Mouse (Mus musculus) embryonic facial prominence, embryonic 13.5 days (tissue): Measurements from ENCODE around the gene Pbrm1. TPM values are rescaled to one million over a fixed set of nuclear protein-coding genes. Genes with fewer than 3 reads are reported as not detected.

Experiments used
- ATAC-seq: fragments of 200-750 bp; cut with Nextera tagmentation; 2 replicates; pipeline ENCODE4 v1.8.0; 2017; ENCODE audit warnings: low read depth; ENCODE audit not compliant: insufficient number of reproducible peaks, insufficient read depth, low FRiP score, low TSS enrichment
- H3K27ac ChIP-seq: fragments of 300-500 bp; sonication (generic); 2 replicates; pipeline ENCODE4 v1.5.1; 2015; ENCODE audit warnings: moderate library complexity, mild to moderate bottlenecking, inconsistent platforms
- H3K27me3 ChIP-seq: fragments of 300-500 bp; sonication (generic); 2 replicates; pipeline ENCODE4 v1.6.1; 2015; ENCODE audit warnings: mild to moderate bottlenecking, inconsistent platforms
- H3K36me3 ChIP-seq: fragments of 300-500 bp; sonication (generic); 2 replicates; pipeline ENCODE4 v1.6.1; 2015; ENCODE audit warnings: mild to moderate bottlenecking, inconsistent platforms
- H3K4me1 ChIP-seq: fragments of 300-500 bp; sonication (generic); 2 replicates; pipeline ENCODE4 v1.6.1; 2015; ENCODE audit warnings: inconsistent platforms
- H3K4me2 ChIP-seq: fragments of 300-500 bp; sonication (generic); 2 replicates; pipeline ENCODE4 v1.6.1; 2015; ENCODE audit warnings: moderate library complexity, mild to moderate bottlenecking, inconsistent platforms
- H3K4me3 ChIP-seq: fragments of 300-500 bp; sonication (generic); 2 replicates; pipeline ENCODE4 v1.5.1; 2015; ENCODE audit warnings: mild to moderate bottlenecking, inconsistent platforms
- H3K9ac ChIP-seq: fragments of 300-500 bp; sonication (generic); 2 replicates; pipeline ENCODE4 v1.6.1; 2015; ENCODE audit warnings: mild to moderate bottlenecking, inconsistent platforms
- H3K9me3 ChIP-seq: fragments of 300-500 bp; sonication (generic); 2 replicates; pipeline ENCODE4 v1.6.1; 2016; ENCODE audit warnings: inconsistent platforms
- WGBS: fragments of 180-500 bp; shearing (Covaris S2); methylation state at CpG from one replicate; pipeline ENCODE4 v1.1.7; 2015; ENCODE audit warnings: mixed read lengths; 5-methylcytosine and 5-hydroxymethylcytosine counted together
- polyA plus RNA-seq: library from polyadenylated mRNA; unstranded; fragments of >200 nt; fragmentation: Nextera tagmentation; extraction: Ambion mirVana; gene quantifications from 2 replicates; pipeline ENCODE4 v1.2.1, GENCODE M21; 2015

Pbrm1 gene
- polyA plus RNA-seq, 1 experiment from 2014 or later = 145 TPM

DNA sequence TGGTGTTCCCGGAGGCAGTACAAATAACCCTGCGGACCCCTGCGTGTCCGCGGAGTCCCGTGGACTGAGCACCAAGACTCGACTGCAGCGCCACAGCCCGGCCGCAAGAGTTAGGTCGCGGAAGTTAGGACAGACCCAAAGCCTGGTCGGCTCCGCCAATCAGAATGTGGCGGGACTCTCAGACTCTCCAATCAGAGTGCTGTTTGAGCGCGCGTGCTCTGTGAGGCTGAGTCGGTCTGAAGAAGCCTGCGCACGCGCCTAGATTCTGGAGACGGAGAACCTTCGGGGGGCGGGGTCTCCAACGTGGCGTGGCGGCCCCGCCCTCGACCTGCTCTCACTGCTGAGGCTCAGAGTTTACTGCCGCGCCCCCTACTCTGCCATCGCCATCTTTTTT is 109.9 kb downstream of the Pbrm1 start, which contains the start of gene Smim4:
Gene Smim4, minus strand, starts transcription at position 131 of the 394 bp plus-strand sequence.
- Histone ChIP-seq H3K27ac (peak within 1 kb of the TSS; percentile 89), H3K4me3 (peak within 1 kb of the TSS; percentile 77), H3K36me3 (no peaks in the 10 kb centered on the region), H3K4me2 (peak within 1 kb of the TSS; percentile 93), H3K9ac (peak within 1 kb of the TSS; percentile 86), H3K4me1 (peaks cover 64% of the 10 kb centered on the region), H3K27me3 (no peaks in the 10 kb centered on the region), H3K9me3 (no peaks in the 10 kb centered on the region)
- ATAC-seq = peak; percentile 91
- WGBS = under 1% methylated on average over 33 of the region's 33 CpGs

DNA sequence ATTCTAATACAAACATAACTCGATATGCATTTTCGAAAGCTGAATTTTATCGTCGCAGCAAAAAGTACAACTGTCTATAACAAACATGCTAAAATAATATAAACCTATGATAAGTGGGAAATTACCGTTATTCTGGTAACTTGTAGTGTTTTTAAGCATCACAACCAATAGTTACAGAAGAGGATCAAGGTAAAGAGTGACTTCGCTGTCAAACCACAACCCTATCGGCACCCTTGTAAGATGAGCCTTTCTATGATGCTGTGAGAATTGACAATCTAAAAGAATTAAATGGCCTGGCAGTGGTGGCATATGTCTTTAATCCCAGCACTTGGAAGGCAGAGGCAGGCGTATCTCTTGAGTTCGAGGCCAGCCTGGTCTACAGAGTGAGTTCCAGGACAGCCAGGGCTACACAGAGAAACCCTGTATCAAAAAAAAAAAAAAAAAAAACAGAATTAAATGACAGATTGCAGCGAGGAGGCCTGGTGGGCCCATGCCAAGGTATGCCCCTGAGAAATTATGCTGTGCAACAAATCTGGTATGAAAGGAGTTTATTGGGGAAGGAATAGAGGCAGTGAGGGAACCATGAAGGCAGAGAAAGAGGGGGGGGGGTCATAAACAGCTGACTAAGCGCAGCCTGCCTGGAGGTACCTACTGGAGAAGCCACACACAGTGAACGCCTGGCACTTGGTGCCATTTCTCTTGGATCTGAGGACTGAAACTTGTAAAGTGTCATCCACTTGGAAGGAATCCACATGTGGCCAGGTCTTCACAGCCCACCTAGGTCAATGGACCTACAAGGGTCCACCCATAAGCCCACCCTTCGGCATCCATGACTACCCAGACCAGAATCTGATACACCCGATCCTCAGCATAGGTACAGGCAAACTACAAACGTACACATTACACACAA is 110.6 kb downstream of the Pbrm1 start:
- WGBS = 64% methylated on average over 15 of the region's 15 CpGs
- Histone ChIP-seq H3K4me3 (peak overlapping the region; percentile 77), H3K27me3 (no peaks in the 10 kb centered on the region), H3K9ac (no peak overlapping the region), H3K36me3 (peaks cover 5% of the 10 kb centered on the region), H3K4me1 (peaks cover 71% of the 10 kb centered on the region), H3K9me3 (no peaks in the 10 kb centered on the region), H3K27ac (peak overlapping the region; percentile 89), H3K4me2 (peak overlapping the region; percentile 84)
- no peak for ATAC-seq

DNA sequence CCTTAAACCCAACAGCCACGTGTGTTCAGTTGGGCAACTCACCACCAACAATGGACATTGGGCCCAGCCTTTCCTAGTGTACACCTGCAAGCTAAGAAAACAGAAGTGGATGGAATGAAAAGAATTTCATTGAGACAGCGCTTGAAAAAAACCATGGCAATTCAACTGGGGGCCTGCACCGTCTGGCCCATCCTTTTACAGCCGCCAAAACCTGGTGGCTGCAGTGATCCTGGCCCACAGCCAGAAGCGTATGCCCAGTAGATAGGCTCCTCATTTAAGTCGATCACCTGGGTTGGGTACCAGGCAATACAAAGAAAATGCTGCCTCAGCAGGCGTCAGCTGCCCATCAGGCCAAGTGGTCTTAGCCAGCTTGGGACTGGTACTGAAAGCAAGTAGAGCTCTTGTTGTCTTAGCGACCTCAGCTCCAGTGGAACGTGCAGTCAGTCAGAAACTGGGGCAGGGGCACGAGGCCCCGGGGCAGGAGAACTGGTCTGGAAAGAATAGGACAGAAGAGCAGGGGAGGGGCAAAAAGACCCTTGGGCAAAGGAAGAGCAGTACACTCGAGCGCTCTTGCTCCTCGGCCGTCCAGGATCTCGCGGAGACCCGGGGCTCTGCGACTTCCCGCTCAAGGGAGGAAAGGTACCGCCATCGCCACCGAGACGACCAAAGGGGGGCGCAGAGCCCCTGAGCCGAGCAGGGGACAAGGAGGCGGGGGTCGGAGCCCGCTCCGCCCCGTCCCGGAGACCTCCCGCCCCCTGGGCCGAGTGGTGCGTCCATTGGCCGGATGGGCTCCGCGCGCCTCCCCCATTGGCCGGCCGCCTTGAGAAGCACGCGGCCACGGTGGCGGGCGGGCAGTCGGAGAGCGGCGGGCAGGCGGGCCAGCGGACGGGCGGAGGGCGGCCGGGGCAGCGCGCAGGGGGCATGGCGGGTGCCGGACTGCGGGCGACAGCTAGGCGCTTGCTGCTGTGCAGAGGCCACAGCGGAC is 111.6 kb downstream of the Pbrm1 start, which contains the start of gene Nt5dc2:
Gene Nt5dc2, plus strand, starts transcription at position 818 of the 985 bp plus-strand sequence.
- ATAC-seq = peak; percentile 72
- 4% methylated on average over 53 of the region's 63 CpGs for WGBS
- Histone ChIP-seq H3K36me3 (peaks cover 15% of the 10 kb centered on the region), H3K27me3 (no peaks in the 10 kb centered on the region), H3K4me2 (peak within 1 kb of the TSS; percentile 84), H3K9me3 (no peaks in the 10 kb centered on the region), H3K9ac (peak within 1 kb of the TSS; percentile 94), H3K4me1 (peaks cover 64% of the 10 kb centered on the region), H3K4me3 (peak within 1 kb of the TSS; percentile 96), H3K27ac (peak within 1 kb of the TSS; percentile 89)

DNA sequence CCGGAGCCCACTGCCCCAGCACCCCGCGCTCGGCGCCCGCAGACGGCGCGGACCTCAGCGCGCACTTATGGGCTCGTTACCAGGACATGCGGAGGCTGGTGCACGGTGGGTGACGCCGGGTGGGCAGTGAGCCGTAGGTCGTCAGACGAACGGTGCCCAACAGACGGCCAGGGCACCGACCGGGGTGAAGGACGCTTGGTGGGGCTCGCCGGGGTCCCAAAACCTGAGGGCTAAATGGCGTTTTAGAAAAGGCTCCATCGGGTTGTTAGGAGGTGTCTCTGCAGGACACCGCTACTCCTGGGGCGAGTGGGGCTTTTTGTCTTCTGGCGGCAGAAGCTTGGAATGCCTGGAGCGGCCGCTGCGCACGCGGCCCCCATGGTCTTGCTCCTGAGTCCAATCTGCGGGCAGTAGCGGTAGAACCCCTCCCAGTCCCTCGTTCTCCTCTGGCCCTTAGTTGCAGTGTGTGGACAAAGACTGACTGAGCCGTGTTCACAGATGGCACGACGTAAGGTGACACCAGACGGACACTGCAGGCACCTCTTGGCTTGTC is 112.4 kb downstream of the Pbrm1 start:
- Histone ChIP-seq H3K4me3 (peak overlapping the region; percentile 96), H3K9me3 (no peaks in the 10 kb centered on the region), H3K27ac (peak overlapping the region; percentile 89), H3K4me2 (peak overlapping the region; percentile 84), H3K36me3 (peaks cover 23% of the 10 kb centered on the region), H3K9ac (peak overlapping the region; percentile 94), H3K4me1 (peaks cover 57% of the 10 kb centered on the region), H3K27me3 (no peaks in the 10 kb centered on the region)
- WGBS = under 1% methylated on average over 42 of the region's 43 CpGs
- ATAC-seq = no peak

DNA sequence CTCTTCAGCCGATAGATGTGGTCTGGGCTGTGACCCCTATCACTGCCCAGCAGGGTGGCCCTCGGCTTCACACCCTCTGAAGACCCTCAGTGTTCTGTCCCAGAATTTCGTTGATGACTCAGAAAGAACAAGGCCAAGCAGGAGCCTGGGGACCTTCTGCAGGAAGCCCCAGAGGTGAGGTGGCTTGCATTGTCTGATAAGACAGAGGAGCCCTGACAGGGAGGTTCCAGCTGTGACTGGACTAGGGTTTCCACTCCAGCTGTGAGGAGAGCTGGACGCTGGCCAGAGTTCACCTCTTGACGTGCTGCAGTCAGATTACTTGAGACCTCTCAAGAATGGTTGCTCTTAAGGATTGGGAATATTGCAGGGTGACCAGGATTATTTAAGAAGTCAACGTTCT is 113.1 kb downstream of the Pbrm1 start:
- H3K4me1 ChIP-seq = peaks cover 52% of the 10 kb centered on the region
- no peak for ATAC-seq
- H3K4me3 ChIP-seq = peak overlapping the region; percentile 96
- H3K36me3 ChIP-seq = peaks cover 30% of the 10 kb centered on the region
- peak overlapping the region; percentile 94 for H3K9ac ChIP-seq
- peak overlapping the region; percentile 89; the same call in 1 of the 2 replicates for H3K27ac ChIP-seq
- H3K4me2 ChIP-seq = peak overlapping the region; percentile 84
- no peaks in the 10 kb centered on the region for H3K9me3 ChIP-seq
- H3K27me3 ChIP-seq = no peaks in the 10 kb centered on the region
- WGBS = 12% methylated on average over 6 of the region's 6 CpGs

DNA sequence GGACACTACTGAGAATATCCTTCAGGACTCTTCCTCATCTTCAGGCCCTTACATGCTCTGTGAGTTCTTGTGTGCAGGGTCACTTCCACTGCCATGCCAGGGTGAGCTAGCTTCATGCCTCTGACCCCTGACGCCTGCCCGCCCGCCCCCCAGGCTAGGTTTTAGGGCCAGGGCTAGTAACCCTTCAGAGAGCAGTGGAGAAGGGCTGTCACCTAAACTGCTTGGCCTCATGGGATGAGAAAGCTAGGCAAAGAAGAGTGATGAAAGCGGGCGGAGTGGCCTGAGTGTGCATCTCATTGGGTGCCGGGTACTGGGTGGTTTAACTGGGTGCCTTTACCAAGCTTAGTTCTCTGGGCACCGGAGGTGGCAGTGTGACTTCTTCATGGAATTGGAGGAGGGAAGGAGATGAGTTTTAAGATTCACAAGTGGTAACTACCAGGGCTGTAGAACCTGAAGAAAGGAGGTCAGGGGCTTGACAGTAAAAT is 113.6 kb downstream of the Pbrm1 start:
- 84% methylated on average over 7 of the region's 7 CpGs for WGBS
- peak overlapping the region; percentile 94 for H3K9ac ChIP-seq
- peak overlapping the region; percentile 84 for H3K4me2 ChIP-seq
- H3K27ac ChIP-seq = no peak overlapping the region
- H3K4me1 ChIP-seq = peaks cover 46% of the 10 kb centered on the region
- H3K27me3 ChIP-seq = no peaks in the 10 kb centered on the region
- H3K9me3 ChIP-seq = no peaks in the 10 kb centered on the region
- ATAC-seq = no peak
- H3K36me3 ChIP-seq = peaks cover 35% of the 10 kb centered on the region
- H3K4me3 ChIP-seq = peak overlapping the region; percentile 96

DNA sequence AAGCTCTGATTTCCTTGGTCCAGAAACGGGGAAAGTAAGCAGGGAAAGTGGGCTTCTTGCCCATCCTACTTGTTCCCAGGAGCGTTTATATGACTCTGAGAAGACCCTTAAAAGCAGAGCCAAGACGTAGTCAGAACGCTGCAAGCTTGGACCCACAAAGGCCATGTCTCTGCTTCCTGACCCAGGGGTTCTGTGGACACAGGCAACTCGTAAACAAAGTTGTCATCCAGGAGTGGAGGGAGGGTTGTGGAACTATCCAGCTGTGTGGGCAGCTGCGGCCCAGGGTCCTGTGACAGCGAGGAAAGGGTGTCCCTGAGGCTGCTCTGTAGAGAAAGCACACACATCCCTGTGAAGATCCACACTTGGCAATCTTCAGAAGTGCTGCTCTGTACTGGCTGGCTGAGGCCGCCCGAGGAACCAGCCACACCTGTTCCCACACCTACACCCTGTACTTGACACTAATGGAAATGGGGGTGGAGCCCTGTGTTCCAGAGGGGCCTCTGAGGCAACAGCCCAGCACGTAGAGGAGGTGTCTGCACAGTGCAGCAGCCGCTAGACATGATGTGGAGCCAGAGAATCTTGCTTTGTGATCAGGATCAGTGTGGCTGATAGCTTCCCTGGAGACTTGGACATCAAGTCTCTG is 114.2 kb downstream of the Pbrm1 start:
- no peak for ATAC-seq
- H3K4me3 ChIP-seq = peak overlapping the region; percentile 96
- peaks cover 41% of the 10 kb centered on the region for H3K36me3 ChIP-seq
- peak overlapping the region; percentile 76 for H3K27ac ChIP-seq
- H3K9me3 ChIP-seq = no peaks in the 10 kb centered on the region
- no peaks in the 10 kb centered on the region for H3K27me3 ChIP-seq
- H3K4me2 ChIP-seq = peak overlapping the region; percentile 84
- H3K9ac ChIP-seq = peak overlapping the region; percentile 94
- peaks cover 43% of the 10 kb centered on the region for H3K4me1 ChIP-seq
- WGBS = 69% methylated on average over 11 of the region's 11 CpGs

DNA sequence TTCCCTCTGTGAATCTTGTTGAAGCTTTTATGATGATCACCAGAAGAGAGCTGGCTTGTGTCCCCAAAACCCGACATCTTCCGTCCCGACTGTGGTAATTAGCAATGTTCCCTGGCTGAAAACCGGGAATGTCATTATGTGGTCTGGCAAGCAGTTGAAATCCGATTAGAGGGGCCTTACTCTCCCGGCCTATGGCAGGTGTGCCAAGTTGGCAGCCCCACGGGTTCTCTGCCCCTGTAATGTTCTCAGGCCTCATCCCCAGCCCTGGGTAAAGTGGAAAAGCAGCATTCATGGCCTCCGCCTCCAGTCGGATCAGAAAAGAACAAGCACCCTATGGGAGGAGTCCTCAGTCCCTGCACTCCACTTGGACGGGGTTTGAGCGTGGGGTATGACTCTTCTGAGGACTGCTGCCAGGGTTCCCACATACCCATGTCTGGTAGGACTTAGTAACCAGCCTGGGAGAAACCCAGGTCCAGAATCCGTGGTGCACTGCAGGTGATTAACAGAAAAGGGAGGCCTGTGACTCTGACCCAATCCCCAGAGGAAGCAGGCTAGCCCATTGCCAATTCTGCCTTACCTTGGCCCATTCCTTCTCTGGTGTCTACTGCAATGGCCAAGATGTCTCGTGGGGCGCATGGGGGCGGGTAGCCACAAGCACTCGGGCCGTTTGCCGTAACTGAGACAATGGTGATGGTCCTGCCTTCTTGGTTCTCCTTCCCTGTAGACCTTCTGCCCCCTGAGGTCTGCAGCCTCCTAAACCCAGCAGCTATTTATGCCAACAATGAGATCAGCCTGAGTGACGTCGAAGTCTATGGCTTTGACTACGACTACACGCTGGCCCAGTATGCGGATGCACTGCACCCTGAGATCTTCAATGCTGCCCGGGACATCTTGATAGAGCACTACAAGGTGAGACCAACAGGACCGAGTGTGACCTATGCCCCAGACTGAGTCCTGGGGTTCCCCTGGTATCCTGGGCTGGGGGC is 115.4 kb downstream of the Pbrm1 start:
- H3K9ac ChIP-seq = peak overlapping the region; percentile 94; the same call in 1 of the 2 replicates
- ATAC-seq = no peak
- H3K27ac ChIP-seq = peak overlapping the region; percentile 76
- H3K9me3 ChIP-seq = no peaks in the 10 kb centered on the region
- peak overlapping the region; percentile 84 for H3K4me2 ChIP-seq
- H3K36me3 ChIP-seq = peaks cover 53% of the 10 kb centered on the region
- H3K4me1 ChIP-seq = peaks cover 42% of the 10 kb centered on the region
- 81% methylated on average over 25 of the region's 25 CpGs for WGBS
- H3K4me3 ChIP-seq = no peak overlapping the region
- H3K27me3 ChIP-seq = no peaks in the 10 kb centered on the region

DNA sequence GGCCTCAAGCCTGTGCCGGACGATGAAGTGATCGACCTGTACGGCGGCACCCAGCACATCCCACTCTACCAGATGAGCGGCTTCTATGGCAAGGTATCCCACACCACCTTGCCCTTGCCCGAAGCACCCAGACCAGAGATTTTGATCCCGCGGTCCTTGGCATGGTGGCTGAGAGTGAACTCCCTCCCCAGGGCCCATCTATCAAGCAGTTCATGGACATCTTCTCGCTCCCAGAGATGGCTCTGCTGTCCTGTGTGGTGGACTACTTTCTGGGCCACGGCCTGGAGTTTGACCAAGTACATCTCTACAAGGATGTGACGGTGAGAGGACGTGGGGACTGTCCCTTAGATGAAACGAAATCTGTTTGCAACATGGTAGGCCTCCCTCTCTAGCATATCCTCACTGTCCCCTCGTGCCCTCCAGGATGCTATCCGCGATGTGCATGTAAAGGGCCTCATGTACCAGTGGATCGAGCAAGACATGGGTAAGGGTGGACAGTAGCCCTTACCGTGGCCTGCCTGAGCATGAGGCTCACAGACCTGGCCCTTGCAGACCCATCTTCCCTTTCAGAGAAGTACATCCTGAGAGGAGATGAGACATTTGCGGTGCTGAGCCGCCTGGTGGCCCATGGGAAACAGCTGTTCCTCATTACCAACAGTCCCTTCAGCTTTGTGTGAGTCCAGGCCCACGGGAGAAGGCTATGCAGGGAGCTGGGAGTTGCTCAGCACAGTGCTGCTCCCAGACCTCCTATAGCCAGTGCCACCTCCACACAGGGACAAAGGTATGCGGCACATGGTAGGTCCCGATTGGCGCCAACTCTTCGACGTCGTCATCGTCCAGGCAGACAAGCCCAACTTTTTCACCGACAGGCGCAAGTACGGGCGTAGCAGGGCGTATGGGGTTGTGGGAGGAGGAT is 116.8 kb downstream of the Pbrm1 start:
- WGBS = 89% methylated on average over 34 of the region's 34 CpGs
- no peak overlapping the region for H3K4me3 ChIP-seq
- H3K4me2 ChIP-seq = no peak overlapping the region
- peaks cover 33% of the 10 kb centered on the region for H3K4me1 ChIP-seq
- H3K9ac ChIP-seq = no peak overlapping the region; the same call in 1 of the 2 replicates
- no peak for ATAC-seq
- peaks cover 67% of the 10 kb centered on the region for H3K36me3 ChIP-seq
- H3K9me3 ChIP-seq = no peaks in the 10 kb centered on the region
- H3K27me3 ChIP-seq = no peaks in the 10 kb centered on the region
- H3K27ac ChIP-seq = no peak overlapping the region
